In the genomic region with DNA sequence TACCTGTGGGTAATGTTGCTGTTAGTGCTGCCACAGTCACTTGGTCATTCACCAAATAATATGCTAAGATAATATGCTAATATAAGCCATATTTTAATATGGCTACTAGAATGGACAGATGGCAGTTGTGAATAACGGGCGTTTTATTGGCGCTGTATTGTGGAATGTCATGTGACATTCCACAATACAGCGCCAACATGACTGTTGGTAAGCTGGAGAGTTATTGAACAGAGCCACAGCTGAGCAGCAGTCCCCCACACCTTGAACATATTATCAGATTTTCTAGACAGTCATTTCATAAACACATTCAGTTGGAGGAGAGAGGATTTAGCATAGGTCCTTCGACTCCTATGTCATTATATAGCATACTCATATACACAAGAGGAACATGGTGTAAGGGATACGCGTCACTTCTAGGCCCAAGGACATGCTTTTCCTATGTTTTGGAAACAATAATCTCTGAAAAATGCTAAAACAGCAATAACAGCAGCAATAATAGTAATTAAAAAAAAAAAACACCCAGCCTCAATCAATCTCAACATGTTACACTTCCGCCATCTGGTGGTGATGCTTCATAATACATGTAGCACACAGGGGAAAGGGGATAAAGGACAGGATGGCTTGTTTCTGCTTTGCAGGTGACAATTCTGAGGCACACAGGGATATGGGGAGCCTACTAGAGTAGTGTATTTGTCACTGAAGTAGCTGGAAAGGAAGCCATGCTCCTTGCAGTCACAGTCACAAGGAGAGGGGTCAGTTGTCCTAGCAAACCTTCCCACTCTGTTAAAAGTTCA, we compare ENCODE assay signal across 8 mouse cellular contexts.
A peak's percentile ranks its signal among the peaks of the same experiment; 100 is the strongest.
DNase-seq lines count a peak whose midpoint lies in the region; ATAC-seq lines count a peak whose summit lies in the region.

No protein-coding gene starts in this region.

- H3K27ac ChIP-seq in forebrain, embryonic 13.5 days = no peak overlapping the region
- no peak overlapping the region for H3K27ac ChIP-seq in hindbrain, embryonic 16.5 days (ENCODE audit: low read depth, low read length)

- no peaks in the 10 kb centered on the region for H3K9me3 ChIP-seq in forebrain, embryonic 13.5 days (replicated peaks)
- no peaks in the 10 kb centered on the region for H3K9me3 ChIP-seq in hindbrain, embryonic 16.5 days (ENCODE audit: control insufficient read depth, low read length)

- no peak overlapping the region for H3K9ac ChIP-seq in forebrain, embryonic 13.5 days
- H3K9ac ChIP-seq in hindbrain, embryonic 16.5 days (ENCODE audit: low read depth, low read length) = no peak overlapping the region

- H3K36me3 ChIP-seq in forebrain, embryonic 13.5 days (ENCODE audit: poor library complexity, severe bottlenecking) = no peaks in the 10 kb centered on the region
- no peaks in the 10 kb centered on the region for H3K36me3 ChIP-seq in hindbrain, embryonic 16.5 days (ENCODE audit: control insufficient read depth, insufficient read depth, low read length)

- peak; percentile 74 for DNase-seq in testis, postnatal 10 days (ENCODE audit: low spot score)
- DNase-seq in testis, postnatal 14 days (ENCODE audit: low spot score) = no peak
- peak; percentile 52 for DNase-seq in c-Kit-positive CD71-positive TER-119-positive erythroid progenitor cells, embryonic 14.5 days (ENCODE audit: low spot score)
- peak; percentile 9 to 54 for DNase-seq in layer of hippocampus, postnatal 36 days
- peak; percentile 13 to 18 for DNase-seq in right cerebral cortex, postnatal 36 days (ENCODE audit: low spot score in 2 of 2)

- no peak overlapping the region for H3K4me3 ChIP-seq in forebrain, embryonic 13.5 days
- H3K4me3 ChIP-seq in hindbrain, embryonic 16.5 days (ENCODE audit: low read length) = no peak overlapping the region

- H3K4me1 ChIP-seq in forebrain, embryonic 13.5 days = no peaks in the 10 kb centered on the region
- no peaks in the 10 kb centered on the region for H3K4me1 ChIP-seq in hindbrain, embryonic 16.5 days (ENCODE audit: control insufficient read depth, insufficient read depth, low read depth, low read length)

- H3K27me3 ChIP-seq in forebrain, embryonic 13.5 days = no peaks in the 10 kb centered on the region
- H3K27me3 ChIP-seq in hindbrain, embryonic 16.5 days (replicated peaks; ENCODE audit: control insufficient read depth, insufficient read depth, low read length) = no peaks in the 10 kb centered on the region

- WGBS in forebrain, embryonic 13.5 days = 74% methylated on average over 8 of the region's 8 CpGs
- WGBS in hindbrain, embryonic 16.5 days = 76% methylated on average over 8 of the region's 8 CpGs

- peak; percentile 56 for ATAC-seq in forebrain, embryonic 13.5 days
- ATAC-seq in hindbrain, embryonic 16.5 days = peak; percentile 51; the same call in 1 of the 2 replicates
- ATAC-seq in megakaryocyte-erythroid progenitor cell, adult 5-6 weeks (replicated peaks; ENCODE audit: low FRiP score, low TSS enrichment, poor library complexity, severe bottlenecking) = peak; percentile 83

- H3K4me2 ChIP-seq in forebrain, embryonic 13.5 days = no peak overlapping the region
- no peak overlapping the region for H3K4me2 ChIP-seq in hindbrain, embryonic 16.5 days (ENCODE audit: low read length)
